Mouse (Mus musculus) ovary, adult 18-20 months (tissue): Measurements from ENCODE around the gene Slc11a2.
"Not testable (repeated sequence)": the region's sequence is repeated elsewhere in the genome, so short reads cannot be mapped to it uniquely, and the experiment has no call there.

Experiments used
- DNase-seq: peaks from one replicate; pipeline ENCODE4 v3.0.0; 2022; ENCODE audit warnings: low spot score, mixed read lengths

Gene Slc11a2

DNA sequence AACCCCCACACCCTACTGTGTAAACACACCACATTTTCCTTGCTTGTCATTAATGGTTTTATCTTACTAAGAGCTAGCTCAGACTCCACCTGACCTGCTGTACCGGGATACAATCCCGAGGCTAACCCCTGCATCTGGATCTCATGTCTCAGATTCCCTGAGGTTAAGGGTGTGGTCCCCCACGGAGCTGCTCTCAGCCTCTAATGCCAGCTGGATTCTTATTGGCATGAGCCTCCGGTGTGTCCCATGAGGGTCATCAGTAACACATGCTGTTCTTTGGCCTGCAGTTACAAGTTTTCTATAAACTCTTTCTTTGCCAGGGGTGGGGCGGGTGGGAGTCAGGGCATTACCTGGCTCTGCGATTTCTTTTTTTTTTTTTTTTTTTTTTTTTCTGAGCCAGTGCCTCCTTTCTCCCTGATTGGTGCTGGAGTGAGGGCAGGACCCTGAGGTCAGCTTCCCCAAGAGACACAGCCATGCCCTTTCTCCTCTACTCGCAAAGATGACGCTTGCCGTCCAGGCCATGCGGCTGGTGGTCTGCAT, 72.1 kb downstream of the Slc11a2 start, which contains the start of the genes Methig1 and Mettl7a2:
TSS of gene Methig1 (plus strand) at position 439 of the 540 bp plus-strand sequence.
TSS of gene Mettl7a2 (plus strand) at position 490 of the 540 bp plus-strand sequence.
- no peak for DNase-seq

DNA sequence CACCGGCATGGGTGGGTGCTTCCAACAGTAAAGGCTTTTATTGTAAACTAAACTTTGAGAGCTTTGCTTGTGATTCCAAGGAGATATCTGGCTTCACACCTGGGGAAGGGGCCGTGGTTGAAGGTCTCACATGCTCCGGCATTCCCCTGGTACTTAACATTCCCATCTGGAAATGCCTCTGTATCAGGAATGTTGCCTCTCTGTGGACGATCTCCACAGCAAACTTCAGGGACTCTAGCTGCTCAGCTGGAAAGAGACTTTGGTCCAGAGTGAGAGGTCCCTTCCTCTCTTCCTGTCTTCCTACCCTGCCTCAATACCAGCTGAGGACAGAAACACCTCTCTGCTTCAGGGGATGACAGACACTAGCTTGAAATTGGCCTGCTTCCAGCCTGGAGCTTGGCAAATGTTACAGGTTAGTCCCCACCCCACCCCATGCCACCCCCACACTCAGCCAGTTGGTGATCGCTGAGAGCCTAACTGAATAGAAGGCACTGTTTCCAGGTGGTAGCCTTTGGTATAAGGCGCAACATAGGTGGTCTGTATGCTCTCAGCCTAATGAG, 73.3 kb downstream of the Slc11a2 start:
- DNase-seq = no peak

- DNase-seq = no peak
These were observed 75.4 kb downstream of the Slc11a2 start for GRCm38 (mm10) chr15:100349496-100349895.

DNA sequence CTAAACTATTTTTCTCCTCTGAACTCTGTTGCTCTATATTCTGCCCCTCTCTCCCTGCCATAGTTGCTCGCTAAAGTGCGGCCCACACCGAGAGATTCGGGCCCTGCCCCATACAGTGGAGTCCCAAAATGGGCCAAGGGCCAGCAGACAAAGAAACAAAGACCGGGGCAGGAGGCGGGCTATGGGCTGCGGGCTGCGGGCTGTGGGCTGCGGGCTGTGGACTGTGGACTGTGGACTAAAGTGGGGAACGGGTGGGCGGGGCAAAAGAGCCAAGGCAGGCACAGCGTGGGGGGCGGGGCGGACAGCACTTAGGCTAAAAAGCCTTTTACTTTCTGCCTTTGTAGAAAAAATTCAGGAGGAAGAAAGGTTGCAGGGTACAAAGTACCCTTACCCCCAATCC, 78.1 kb downstream of the Slc11a2 start:
- DNase-seq = no peak

- DNase-seq = no peak
These were observed 79.4 kb downstream of the Slc11a2 start for GRCm38 (mm10) chr15:100345484-100345883.

DNA sequence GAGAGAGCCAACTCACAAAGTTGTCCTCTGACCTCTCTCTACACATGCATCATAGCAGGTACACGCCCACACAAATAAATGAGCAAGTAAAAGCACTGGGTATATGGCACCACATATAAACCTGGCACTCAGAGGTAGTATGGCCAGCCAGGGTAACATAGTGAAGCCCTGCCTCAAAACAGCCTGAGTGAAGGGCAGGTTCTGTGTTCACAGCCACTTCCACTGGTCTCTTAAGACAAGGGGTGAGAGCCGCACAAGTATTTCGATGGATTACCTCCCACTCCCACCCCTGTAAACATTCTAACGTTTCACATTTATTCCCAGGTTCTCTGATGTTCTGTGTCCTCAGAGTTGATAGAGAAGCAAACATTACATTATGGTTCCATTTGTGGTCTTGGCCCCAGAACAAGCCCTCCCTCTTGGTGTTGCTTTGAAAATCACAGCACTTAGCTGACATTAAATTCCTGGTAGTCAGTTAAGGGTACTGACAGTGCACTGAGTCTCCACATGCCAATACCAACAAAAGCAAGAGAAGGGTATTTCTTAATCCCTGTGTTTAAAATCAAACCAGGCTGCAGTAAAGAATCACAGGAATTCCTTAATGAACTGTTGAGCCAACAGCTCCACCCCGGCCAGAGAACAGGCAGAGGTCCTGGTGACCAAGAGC, 83.4 kb downstream of the Slc11a2 start:
- not testable (repeated sequence) for DNase-seq
